Comparison of ENCODE assay signal across 9 mouse cellular contexts in genomic region chr3:55415527-55415950, GRCm38 (mm10). TPM values are rescaled to one million over a fixed set of nuclear protein-coding genes. Genes with fewer than 3 reads are reported as not detected.
DNase-seq lines count a peak whose midpoint lies in the region; ATAC-seq and TF ChIP-seq lines count a peak whose summit lies in the region.
"Had no signal": no experiment of that assay in that cellular context is flagged by ENCODE, and none has a peak within 500 bp of the region (broad histone marks: within the 10 kb centered on the region; RNA-seq: fewer than 3 reads in every experiment).

No protein-coding gene starts in this region.

- no peak overlapping the region for H3K4me2 ChIP-seq in neural tube, embryonic 11.5 days (ENCODE audit: low read depth)

- intact Hi-C loops in gastrocnemius, adult 2 months (cut with DNase I), result no loop called here

- 14% methylated on average over 14 of the region's 14 CpGs for WGBS in neural tube, embryonic 11.5 days

- H3K4me1 ChIP-seq in neural tube, embryonic 11.5 days (ENCODE audit: control insufficient read depth, insufficient read depth, low read length), result peaks cover 7% of the 10 kb centered on the region

- H3K9ac ChIP-seq in neural tube, embryonic 11.5 days (ENCODE audit: low read length), result peak overlapping the region; percentile 48

- no peaks in the 10 kb centered on the region for H3K36me3 ChIP-seq in neural tube, embryonic 11.5 days (ENCODE audit: control insufficient read depth, insufficient read depth, low read length)

- no peak for TF ChIP-seq CTCF in gastrocnemius, adult 2 months (IDR thresholded peaks at IDR 0.05)

- ATAC-seq in neural tube, embryonic 11.5 days (ENCODE audit: insufficient read depth, low FRiP score, low TSS enrichment), result no peak

- DNase-seq in gastrocnemius, adult 2 months, result peak; percentile 17
- no peak for DNase-seq in gastrocnemius, adult 8-10 months (ENCODE audit: low spot score in 2 of 2)
- DNase-seq in cerebellum, postnatal 14 days, result peak; percentile 41 to 47
- DNase-seq in frontal cortex, postnatal 36 days (ENCODE audit: low spot score in 2 of 2), result peak; percentile 84 to 86
- DNase-seq in layer of hippocampus, postnatal 36 days, result peak; percentile 67
- DNase-seq in neural tube, embryonic 11.5 days (ENCODE audit: low spot score), result peak; percentile 52
- peak; percentile 39 for DNase-seq in thymus, postnatal 4 days
- no peak for DNase-seq in adrenal gland, adult 8-10 months

- no peaks in the 10 kb centered on the region for H3K27me3 ChIP-seq in neural tube, embryonic 11.5 days (ENCODE audit: control insufficient read depth, insufficient read depth, low read length)

- 0 out of 2 replicates have a peak, but pooled peaks cover 2% of the 10 kb centered on the region for H3K9me3 ChIP-seq in neural tube, embryonic 11.5 days (ENCODE audit: control insufficient read depth, low read length)

- peak overlapping the region; percentile 26; the same call in 1 of the 2 replicates for H3K4me3 ChIP-seq in gastrocnemius, adult 2 months
- no peak overlapping the region for H3K4me3 ChIP-seq in neural tube, embryonic 11.5 days (ENCODE audit: low read depth, low read length)

- no peak overlapping the region for H3K27ac ChIP-seq in gastrocnemius, adult 2 months
- no peak overlapping the region for H3K27ac ChIP-seq in neural tube, embryonic 11.5 days (ENCODE audit: low read depth, low read length)
- H3K27ac ChIP-seq: macrophage had no signal

RNA-seq across cellular contexts. Expression of gene Gm21954, which starts 56.5 kb away (rescaled TPM):
- not detected for total RNA-seq in gastrocnemius, adult 2 months (2021)
- total RNA-seq in gastrocnemius, adult 8-10 months (2022), result not detected
- not detected for total RNA-seq in layer of hippocampus, postnatal 36 days (2021)
- not detected in 2 replicates for polyA plus RNA-seq in neural tube, embryonic 11.5 days (2014; fragmentation: Nextera tagmentation; extraction: Ambion mirVana)
- not detected for total RNA-seq in adrenal gland, adult 8-10 months (2022)
- polyA plus RNA-seq: macrophage had no signal

Comparison
In these comparisons a context has a peak if more than half of its experiments do, and no peak if none do; other contexts are left out.
1. DNase-seq: peak in gastrocnemius, adult 2 months (single experiment), cerebellum, postnatal 14 days (2 of 2), frontal cortex, postnatal 36 days (2 of 2), layer of hippocampus, postnatal 36 days (2 of 2), neural tube, embryonic 11.5 days (single experiment) and thymus, postnatal 4 days (single experiment); none in gastrocnemius, adult 8-10 months (0 of 2) and adrenal gland, adult 8-10 months (single experiment).